Mouse (Mus musculus) urinary bladder, adult 18-20 months (tissue): Measurements from ENCODE around the gene Hdac7.
"Not testable (repeated sequence)": the region's sequence is repeated elsewhere in the genome, so short reads cannot be mapped to it uniquely, and the experiment has no call there.

ENCODE experiments used
- DNase-seq, 2 experiments: peaks; one replicate each; pipeline ENCODE4 v3.0.0; 2022; ENCODE audit warnings: low spot score in 2 of 2, mixed read lengths in 2 of 2

Hdac7 gene

DNA sequence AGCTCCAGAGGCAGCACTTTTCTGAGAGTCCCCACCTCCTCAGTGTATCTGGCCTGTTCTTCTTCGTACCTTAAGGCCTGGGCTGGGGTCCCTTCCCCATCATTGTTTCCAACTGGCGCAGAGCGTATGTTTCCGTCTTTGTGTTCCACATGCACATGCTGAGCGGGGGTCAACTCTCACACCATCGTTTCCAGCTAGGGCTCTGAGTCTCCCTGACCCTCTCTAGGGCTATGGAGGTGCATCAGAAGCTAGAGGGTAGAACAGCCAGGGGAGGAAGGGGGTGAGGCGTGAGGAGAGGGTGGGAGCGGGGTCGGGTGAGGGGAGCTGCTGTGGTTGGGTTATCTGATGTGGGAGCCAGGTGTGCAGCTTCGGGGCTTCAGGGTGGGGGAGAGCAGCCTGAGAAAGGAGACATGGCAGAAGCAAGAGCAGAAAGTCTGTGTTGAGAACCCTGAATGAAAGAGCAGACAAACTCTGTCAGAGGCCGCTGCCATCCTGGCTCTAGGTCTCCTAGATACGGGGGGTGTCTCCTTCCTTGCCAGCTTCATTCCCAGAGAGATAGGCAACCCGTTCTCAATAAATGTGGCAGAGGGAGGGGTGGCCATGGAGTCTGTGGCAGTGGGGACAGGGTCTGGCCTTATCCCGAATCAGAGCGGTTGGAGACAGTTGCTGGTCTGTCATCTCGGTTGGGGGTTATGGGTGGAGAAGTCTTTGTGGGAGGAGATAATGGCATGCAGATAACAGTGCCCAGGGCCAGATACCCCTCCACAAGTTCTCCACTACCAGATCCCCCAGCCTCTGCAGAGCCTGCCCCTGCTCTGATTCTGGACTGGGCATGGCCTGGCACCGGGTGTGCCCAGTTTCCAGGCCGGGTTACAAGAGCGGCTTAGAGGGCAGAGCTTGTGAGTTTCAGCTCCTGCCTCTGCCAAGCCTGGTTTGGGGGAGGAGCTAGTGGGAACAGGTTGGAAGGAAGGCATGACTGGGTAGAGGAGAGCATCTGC, at the start of gene Hdac7:
Gene Hdac7 (minus strand): TSS at position 466 of the 998 bp plus-strand sequence.
- no peak for DNase-seq

DNA sequence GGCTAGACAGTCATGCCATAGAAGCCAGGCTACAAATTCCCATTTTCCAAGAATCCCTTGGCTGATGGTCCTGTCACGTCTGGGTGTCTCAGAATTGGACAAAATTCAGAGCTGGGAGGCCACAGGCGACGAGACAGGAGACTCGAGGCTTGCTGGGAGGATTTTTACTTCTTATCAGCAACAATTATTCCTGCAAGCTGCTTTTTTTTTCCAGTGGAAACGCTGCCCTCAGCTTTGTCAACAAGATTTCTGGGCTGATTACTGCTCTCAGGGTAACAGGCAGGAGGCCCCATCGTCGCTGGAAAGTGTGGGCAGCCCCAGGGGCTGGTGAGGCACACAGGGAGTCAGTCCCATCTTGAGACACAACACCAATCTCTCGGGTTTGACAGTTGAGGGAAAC, 48.2 kb upstream of the Hdac7 start:
- no peak for DNase-seq

DNA sequence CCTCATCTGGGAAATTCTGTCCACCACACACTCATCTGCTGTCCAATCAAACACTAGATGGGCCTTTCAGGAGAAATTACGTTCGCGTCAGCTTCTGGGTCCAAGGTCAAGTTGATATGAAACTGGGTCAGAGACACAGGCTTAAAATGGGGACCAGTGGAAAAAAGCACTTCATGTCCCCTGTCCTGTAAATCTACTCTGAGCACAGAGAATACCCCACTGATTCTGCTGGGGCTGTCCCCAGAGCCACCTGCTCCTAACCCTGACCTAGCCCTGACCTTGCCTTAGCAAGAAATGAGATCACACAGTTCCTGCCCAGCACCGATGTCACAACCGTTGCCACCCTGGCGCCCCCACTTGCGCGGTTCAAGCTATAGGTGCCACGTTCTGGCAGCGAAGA, 46.1 kb upstream of the Hdac7 start:
- no peak for DNase-seq

DNA sequence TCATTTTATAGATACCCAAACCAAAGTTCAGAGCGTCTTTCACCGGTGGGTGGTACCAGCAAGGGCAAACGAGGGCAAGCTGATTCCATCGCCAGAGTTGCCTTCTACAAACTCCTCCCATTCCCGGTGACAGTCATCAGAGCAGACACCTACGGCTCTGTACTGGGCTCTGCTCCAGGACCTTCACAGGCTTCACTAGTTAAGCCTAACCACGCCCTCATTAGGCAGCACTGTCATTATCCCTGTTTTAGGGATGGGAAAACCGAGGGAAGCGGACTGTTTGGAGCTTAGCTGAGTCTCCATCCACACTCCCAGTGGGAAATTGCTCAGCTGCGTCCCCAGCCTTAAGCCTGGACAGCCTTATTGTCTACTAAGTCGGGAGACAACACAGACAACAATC, 45.7 kb upstream of the Hdac7 start:
- no peak for DNase-seq

DNA sequence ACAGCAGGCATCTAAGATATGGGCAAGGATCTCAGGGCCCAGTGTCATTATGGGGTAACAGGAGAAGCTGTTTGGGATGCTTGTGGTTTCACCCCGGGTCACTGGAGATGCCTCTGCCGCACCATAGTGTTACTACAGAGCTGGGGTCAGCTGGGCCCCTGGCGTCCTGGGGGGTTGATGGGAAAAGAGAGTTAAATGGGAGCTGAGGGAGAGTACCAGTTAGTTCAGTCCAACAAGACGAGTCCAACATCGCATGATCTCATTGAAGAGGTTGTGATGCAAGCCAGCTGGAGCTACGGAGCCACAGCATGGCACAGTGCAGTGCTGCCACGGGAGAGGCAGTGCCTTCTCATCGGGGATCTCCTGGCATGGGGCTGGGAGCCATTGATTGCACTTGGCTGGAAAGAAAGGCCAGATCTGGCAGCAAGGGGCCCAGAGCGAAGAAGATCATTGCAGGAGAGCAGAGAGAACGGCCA, 43.3 kb upstream of the Hdac7 start:
- DNase-seq: no peak

DNA sequence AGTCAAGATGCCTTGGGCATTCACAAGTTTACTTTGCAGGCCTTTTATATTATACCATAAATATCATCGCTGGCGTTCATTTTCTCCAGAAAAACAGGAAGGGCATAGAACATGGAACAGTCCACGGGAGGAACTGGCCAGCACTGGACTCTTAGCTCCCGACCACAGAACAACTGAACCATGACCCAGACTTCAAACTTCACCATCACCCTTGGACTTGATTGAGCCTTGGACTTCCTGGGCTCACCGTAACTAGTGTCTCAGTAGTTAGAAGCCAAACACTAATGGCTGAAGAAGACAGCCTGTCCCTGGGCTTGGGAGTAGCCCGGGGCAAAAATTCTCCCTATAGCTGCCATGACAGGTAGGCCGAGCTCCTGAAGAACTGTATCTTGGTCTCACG, 37.1 kb upstream of the Hdac7 start:
- DNase-seq: no peak

DNA sequence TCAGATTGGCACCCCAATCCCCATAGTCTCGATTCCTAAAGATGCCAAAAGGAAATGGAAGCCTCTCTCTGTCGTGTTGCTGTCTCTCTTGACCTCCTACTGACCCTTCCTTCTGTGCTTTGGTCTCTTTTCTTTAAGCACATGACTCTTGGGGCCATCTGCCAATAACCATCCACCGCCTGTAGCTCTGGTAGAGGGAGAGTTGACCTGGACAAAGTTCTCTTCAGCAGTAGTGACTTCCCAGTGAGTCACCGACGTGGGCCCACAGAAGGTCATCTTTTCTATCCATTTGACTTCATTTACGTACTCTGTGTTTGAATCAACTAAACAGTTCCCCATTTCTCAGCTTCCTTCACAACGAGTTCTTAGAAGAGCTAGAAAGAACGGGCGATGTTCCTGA, 36.1 kb upstream of the Hdac7 start:
- no peak for DNase-seq

DNA sequence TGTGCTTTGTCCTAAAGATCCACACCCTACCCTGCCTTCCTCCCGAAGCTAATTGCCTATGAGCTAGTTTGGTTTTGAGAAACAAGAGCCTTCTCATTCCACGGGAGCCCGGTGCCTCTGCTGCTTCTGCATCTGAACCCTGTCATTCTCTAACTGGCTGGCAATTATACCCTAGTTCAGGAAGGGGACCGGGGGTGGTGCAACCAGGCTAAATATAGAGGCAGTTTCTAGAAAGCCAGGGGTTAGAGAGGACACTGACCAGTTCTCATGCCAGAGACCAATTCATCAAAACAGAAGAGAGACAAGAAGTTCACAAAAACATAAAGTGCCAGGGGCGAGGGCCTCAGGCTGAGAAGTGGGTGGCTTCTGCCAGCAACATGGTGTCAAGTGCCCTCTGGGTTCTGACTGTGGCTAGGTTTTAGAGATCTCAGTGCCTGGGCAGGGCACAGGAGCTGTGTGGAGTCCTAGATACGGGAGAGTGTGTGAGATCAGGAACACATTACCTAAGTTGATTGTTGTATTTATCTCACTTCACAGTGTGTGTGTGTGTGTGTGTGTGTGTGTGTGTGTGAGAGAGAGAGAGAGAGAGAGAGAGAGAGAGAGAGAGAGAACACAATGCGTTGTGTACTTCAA, 34.5 kb upstream of the Hdac7 start:
- DNase-seq: no peak

DNA sequence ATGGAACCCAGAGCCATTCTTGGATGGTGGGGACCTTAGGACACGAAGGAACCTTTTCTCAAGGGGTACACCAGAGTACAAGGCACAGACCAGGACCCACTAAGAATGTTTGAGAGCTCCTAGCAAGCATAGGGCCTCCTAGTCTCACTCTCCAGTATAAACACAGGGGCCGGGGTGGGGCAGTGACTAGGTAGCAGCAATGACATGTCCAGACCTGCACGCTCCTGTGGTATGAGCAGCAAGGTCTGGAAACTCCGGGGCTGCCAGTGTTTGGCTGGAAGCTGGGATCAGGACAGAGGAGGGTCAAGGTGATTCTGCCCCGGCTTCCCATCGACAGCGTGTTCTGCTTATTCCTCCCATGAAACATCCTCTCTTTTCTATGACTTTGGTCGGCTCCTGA, 31.5 kb upstream of the Hdac7 start:
- peak; percentile 21 to 39 for DNase-seq

DNA sequence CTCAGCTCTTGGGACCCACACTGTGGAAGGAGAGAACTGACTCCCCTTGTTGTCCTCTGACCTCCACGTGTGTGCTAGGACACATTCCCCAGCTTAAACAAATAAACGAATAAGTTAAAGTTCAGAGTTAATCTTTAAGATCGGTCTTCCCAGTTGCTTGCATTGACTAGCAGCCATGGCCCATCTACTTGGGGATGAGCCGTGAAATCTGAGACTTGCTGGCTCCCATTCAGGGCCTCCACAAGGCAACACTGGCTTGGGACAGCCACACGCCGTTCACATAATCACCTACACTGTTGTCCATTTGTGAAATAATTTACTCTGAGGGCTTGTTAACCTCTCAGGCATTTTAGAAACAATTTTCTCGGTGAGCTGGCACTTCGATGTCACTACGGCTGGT, 29.4 kb upstream of the Hdac7 start:
- no peak for DNase-seq

DNA sequence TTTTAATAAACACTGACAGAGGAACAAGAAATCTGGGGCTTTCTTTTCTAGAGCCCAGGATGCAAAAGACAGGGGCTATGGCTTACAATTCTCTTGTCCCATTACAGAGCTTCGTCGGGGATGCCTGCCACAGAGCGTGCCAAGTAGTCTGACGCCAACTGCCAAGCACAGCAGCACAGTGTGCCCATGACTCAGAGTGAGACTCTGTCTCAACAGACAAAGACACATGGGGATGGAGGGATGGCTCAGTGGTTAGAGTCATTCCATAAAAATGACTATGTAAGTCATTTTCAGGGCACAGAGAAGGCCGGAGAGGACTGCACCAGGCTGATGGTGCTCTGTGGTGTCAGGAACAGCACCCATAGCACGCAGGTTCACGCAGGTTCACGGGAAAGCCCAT, 27.9 kb upstream of the Hdac7 start:
- no peak for DNase-seq

DNA sequence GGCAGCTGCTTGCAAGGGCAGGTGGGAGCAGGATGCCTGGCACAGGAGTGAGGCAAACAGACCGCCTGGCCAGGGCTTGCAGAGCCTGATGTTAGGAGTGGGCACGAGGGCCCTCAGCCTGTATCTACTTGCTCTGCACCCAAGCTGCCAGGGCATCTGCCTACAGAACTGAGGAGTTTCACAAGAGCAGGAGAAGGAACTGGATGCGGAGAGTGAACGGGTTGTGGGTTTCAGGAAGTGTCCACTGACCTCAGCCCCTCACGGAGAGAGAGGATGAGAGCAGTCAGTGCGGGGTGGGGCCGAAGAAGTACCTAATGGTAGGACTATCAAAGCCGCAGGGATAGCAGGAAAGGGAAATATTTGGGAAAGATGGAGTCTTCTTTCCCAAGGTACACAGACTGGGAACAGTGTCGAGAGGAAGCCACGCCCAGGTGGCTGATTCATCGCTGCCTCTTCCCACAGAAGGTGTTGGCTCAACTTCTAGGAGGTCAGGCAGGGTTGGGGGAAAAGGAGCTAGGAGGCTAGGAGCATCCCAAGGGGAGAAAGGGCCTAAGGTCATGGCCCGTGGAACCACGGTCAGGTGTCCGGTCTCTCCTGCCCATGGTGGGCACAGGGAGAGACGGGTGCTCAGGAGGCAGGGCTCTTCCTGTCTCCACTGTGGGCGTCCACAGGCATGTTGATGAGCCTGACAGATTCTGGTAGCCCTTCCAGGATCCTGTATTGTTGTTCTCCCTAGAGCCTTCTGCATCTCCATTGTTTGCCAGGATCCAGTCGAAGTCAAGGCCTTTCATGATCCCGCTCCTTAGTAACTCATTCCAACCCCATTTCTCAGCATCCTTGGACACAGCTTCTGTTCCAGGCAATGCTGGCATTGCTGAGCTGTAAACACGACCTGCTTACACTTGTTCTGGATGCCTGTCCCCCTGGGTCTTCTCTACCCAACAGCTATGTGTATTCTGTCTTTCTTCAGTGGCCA, 27.0 kb upstream of the Hdac7 start:
- no peak for DNase-seq

DNA sequence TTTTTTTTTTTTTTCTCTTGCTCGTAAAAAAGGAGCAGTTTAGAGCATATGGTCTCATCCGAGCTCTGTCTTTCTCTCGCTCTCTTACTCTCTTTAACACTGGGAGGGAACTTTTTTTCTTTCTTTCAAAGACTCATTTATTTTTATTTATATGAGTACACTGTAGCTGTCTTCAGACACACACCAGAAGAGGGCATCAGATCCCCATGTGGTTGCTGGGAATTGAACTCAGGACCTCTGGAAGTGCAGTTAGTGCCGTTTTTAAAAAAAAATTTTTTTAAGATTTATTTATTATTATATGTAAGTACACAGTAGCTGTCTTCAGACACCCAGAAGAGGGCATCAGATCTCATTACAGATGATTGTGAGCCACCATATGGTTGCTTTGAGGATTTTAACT, 25.8 kb upstream of the Hdac7 start:
- not testable (repeated sequence) for DNase-seq

DNA sequence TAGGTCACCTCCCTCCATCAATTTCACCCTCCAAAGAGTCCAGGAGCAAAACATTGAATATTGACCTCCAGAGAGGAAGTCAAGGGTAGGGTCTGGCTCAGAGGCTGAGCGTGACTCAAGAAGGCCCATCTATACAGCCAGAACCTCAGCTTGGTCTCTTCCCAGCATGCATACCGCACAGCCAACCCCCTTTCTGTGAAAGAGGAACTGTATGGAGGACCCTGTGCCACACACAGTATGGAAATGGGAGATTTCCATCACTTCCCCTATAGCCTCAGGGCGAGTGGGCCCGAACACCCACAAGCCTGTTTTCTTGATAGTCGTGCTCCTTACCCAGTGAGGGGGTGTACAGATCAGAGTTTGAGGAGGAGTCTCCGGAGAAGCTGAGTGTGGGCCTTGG, 24.7 kb upstream of the Hdac7 start:
- DNase-seq: no peak

DNA sequence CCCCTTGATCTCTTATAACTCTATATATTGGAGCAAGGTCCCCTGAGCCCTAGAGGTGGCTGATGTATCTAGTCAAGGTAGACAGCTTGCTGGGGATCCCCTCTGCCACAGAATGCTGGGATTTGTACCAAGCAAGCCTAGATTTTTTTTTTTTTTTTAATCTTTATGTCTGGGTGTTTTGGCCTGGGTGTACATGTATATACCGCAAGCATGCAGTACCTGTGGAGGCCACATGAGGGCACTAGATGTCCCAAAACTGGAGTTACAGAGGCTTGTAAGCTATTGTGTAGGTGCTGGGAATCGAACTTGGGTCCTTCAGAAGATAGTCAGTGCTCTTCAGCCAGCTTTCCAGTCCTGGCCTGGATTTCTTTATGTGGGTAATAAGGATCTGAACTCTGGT, 21.7 kb upstream of the Hdac7 start:
- no peak for DNase-seq

DNA sequence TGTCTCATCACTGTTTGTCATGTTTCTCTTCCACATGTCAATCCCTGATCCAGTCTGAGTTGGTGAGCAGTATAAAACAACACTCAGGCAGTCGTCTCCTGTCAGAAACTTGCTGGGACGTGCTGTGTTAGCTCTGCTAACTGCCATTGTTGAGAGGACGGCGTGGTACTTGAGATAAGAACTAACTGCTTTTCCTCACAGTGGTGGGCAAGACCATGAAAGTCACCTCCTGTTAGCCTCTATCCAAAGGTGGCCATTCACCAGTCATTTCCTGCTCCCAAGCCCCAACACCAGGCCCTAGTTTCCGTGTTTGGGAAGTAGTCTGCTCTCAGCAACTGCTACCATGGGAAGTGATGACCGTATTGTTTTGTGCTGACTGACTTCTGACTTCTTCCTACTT, 20.9 kb upstream of the Hdac7 start:
- no peak for DNase-seq

DNA sequence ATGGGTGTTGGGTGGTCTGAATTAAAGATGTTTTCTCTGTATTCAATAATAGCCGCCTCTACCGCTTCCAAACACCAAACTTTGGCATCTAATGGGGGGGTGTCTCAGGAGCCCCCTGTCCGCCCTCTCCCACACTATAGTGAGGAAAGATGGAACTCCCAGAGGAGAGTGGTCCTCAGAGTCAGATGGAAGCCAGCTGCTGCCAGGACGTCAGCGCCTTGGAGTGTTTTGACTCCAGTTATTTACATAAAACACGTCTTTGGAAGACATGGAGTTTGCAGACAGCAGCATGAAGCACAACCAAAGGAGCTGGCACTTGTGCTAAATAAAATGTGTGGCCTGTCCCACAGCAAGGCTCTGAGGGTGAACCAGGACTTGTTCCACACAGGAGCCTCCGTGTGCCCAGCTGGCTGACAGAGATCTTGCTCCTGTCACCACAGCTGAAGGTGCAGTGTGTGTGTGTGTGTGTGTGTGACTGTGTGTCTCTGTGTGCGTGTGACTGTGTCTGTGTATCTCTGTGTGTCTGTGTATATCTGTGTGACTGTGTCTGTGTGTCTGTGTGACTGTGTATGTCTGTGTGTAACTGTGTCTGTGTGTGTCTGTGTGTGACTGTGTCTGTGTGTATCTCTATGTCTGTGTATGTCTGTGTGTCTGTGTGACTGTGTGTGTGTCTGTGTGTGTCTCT, 20.2 kb upstream of the Hdac7 start:
- no peak for DNase-seq

DNA sequence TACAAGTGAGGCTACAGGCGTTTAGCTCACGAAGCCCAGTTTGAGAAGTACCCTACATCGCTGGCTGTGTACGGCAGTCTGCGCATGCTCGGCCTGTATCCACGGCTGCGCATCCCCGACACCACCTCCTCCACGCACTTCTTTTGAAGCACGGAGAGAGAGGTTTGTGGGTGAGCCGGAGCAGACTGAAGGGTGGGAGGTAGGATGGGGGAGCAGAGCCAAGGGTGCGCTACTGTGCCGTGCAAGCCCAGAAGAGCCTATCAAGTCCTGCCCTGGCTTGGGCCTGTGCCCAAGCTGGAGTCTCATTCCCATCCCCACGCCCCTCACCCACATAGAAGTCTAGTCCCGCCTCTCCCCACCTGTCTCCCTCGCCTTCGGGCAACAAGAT, 19.2 kb upstream of the Hdac7 start:
- DNase-seq: no peak

DNA sequence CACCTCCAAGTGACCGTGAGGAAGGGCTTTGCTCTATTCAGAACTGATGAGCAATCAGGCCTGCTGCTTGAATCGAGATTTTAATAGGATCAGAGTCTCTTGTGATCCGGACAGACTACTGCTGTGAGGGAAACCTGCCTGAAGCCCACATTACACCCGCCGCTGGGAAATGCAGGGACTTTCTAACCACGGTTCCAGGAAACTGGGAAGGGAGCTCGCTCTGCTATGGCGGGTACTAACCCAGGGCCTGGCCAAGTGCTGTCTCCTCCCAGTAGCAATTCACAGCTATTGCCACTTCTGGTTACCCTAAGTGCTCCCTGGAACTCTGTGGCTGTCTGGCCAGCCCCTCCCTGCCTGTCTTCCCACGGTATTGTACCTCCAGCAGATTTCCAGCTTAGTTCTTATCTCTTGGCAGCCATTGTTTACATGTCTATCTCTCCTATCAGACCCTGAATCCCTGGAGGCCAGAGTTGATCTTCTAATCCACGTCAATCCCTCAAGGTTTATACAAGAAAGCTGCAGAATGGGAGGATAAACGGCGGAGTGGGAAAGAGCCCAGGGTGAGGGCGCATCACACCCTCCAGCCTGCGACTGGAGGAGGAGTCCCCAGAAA, 18.7 kb upstream of the Hdac7 start:
- DNase-seq: no peak

DNA sequence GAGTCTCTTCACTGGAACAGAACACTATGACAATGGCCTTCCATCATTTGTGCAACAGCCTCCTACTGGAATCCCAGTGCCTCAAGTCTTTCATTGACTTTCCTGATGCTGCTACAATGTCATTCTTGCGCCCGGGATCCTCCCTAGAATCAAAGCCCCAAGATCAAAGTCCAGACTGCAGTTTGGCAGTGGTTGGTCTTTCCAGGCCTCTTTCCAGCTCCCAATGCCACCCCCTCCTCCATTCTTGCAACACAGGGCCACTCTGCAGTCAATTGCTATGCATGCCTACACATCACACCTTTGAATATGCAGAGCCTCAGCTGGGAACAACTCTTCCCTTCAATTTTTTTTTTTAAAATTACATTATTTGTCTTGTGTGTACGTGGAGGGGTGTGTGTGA, 16.1 kb upstream of the Hdac7 start:
- no peak for DNase-seq

DNA sequence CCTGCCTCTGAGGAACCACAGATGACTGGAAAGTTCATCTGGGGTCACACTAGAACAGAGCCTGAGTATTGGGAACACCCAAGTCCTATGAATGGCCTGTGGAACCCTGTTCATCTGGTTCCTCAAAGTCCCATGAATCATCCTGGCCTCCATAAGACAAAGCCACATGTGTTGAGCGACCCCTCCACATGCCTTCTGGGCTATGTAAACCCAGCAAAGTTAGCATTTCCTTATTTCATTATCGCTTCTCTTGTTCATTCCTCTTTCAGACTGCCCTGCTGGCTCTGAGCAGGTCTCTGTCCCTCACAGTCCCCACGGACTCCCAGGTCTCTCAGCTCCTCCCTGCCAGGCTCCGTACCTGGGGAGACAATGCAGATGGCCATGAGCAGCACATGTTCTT, 14.1 kb upstream of the Hdac7 start:
- DNase-seq: no peak
